11 mouse cellular contexts compared by ENCODE assay signal in the genomic region with DNA sequence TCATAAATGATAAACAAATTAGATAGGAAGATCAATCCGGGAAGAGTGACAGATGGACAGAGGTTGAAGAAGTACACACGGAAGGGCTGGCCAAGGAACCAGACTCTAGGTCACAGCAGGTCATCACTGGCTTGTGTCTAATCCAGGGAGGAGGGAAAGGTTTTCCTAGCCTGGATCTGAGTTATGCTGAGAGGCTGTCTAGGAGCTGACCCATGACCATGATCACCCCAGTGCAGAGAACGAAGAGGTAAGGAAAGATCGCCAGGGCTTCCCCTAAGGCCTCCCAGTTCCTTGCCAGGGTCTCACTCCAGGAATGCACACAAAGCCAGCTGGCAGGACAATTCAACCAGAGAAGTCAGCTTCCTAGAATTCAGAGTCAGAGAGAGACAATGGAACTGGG.
"Had no signal": no experiment of that assay in that cellular context is flagged by ENCODE, and none has a peak within 500 bp of the region (broad histone marks: within the 10 kb centered on the region; RNA-seq: fewer than 3 reads in every experiment).

No protein-coding gene starts in this region.

- H3K27ac ChIP-seq: limb, embryonic 15.5 days; liver, embryonic 12.5 days; macrophage; midbrain, embryonic 13.5 days; neural tube, embryonic 15.5 days; stomach, postnatal 0 days had no signal

- H3K9ac ChIP-seq: limb, embryonic 15.5 days; liver, embryonic 12.5 days; lung, embryonic 14.5 days; midbrain, embryonic 13.5 days; neural tube, embryonic 15.5 days had no signal

- H3K36me3 ChIP-seq: limb, embryonic 15.5 days; liver, embryonic 12.5 days had no signal

- H3K4me3 ChIP-seq: limb, embryonic 15.5 days; liver, embryonic 12.5 days; midbrain, embryonic 13.5 days; myocyte; neural tube, embryonic 15.5 days had no signal

- ATAC-seq: liver, embryonic 12.5 days; midbrain, embryonic 13.5 days had no signal

- H3K4me2 ChIP-seq: limb, embryonic 15.5 days; liver, embryonic 12.5 days; lung, embryonic 14.5 days; midbrain, embryonic 13.5 days; neural tube, embryonic 15.5 days had no signal

- H3K27me3 ChIP-seq: limb, embryonic 15.5 days; liver, embryonic 12.5 days; midbrain, embryonic 13.5 days; neural tube, embryonic 15.5 days had no signal

- H3K9me3 ChIP-seq: limb, embryonic 15.5 days; liver, embryonic 12.5 days; midbrain, embryonic 13.5 days; neural tube, embryonic 15.5 days had no signal

- H3K4me1 ChIP-seq: liver, embryonic 12.5 days; neural tube, embryonic 15.5 days had no signal

- DNase-seq: kidney, postnatal 14 days; lung, embryonic 14.5 days; lung, postnatal 10 days; thymus, postnatal 4 days had no signal
